Mouse (Mus musculus) heart, adult 2 months (tissue): ENCODE results near the gene Atg5. TPM values are rescaled to one million over a fixed set of nuclear protein-coding genes. Genes with fewer than 3 reads are reported as not detected.
A peak's percentile ranks its signal among the peaks of the same experiment; 100 is the strongest.

ENCODE experiments used
- DNase-seq, 2 experiments: peaks; one replicate each; pipeline ENCODE4 v3.0.0; 2021
- H3K27ac ChIP-seq: fragments of 200-600 bp; 2 replicates; pipeline ENCODE4 v1.8.1; 2022
- H3K27me3 ChIP-seq: fragments of 200-500 bp; 2 replicates; pipeline ENCODE4 v1.6.1; 2012; ENCODE audit warnings: mild to moderate bottlenecking, low read length, inconsistent platforms, mixed read lengths; ENCODE audit not compliant: control insufficient read depth, insufficient read depth
- H3K36me3 ChIP-seq: fragments of 200-500 bp; 2 replicates; pipeline ENCODE4 v1.6.1; 2012; ENCODE audit warnings: low read length, inconsistent platforms; ENCODE audit not compliant: control insufficient read depth, insufficient read depth
- H3K4me1 ChIP-seq: fragments of 200-500 bp; 2 replicates; pipeline ENCODE4 v1.6.1; 2011; ENCODE audit warnings: low read length; ENCODE audit not compliant: control insufficient read depth, insufficient read depth
- H3K4me3 ChIP-seq: fragments of 200-600 bp; 2 replicates; pipeline ENCODE4 v1.8.1; 2022
- H3K79me2 ChIP-seq: fragments of 200-500 bp; replicated peaks from 2 replicates; pipeline ENCODE4 v1.6.1; 2012; ENCODE audit warnings: mild to moderate bottlenecking, inconsistent platforms, low read length, moderate library complexity, mixed read lengths; ENCODE audit not compliant: control insufficient read depth, insufficient read depth
- H3K9ac ChIP-seq: fragments of 200-500 bp; 2 replicates; pipeline ENCODE4 v1.6.1; 2012; ENCODE audit warnings: low read depth, mild to moderate bottlenecking, control low read depth, inconsistent platforms, low read length, mixed read lengths
- CTCF ChIP-seq: fragments of 200-600 bp; IDR thresholded peaks from 2 replicates; pipeline ENCODE4 v1.8.1; 2022; ENCODE audit warnings: antibody characterized with exemption, mild to moderate bottlenecking, moderate library complexity
- EP300 ChIP-seq: fragments of 200-500 bp; IDR thresholded peaks from 2 replicates; pipeline ENCODE4 v1.6.1; 2011; ENCODE audit warnings: low read depth, low read length, control low read depth; ENCODE audit not compliant: insufficient read depth
- POLR2A ChIP-seq: fragments of 200-500 bp; IDR thresholded peaks from 2 replicates; pipeline ENCODE4 v1.6.1; 2011; ENCODE audit warnings: mild to moderate bottlenecking, low read depth, low read length, control low read depth; ENCODE audit not compliant: insufficient read depth
- WGBS: fragments of 180-500 bp; shearing (Covaris S2); methylation state at CpG from one replicate; pipeline ENCODE4 v1.1.7; 2018; 5-methylcytosine and 5-hydroxymethylcytosine counted together
- intact Hi-C: fragments of 180-260 bp; cut with DNase I; formaldehyde crosslinking; loops from one replicate; pipeline ENCODE4 v1.15.1; 2025
- polyA plus RNA-seq: library from polyadenylated mRNA; depleted of rRNA; stranded (reverse); fragments of >200 nt; gene quantifications from 2 replicates; pipeline ENCODE4 v1.2.3, GENCODE M21; 2012
- total RNA-seq, 2 experiments: library from RNA; stranded (reverse); gene quantifications; 2 replicates each; pipeline ENCODE4 v1.2.3; 2021

Atg5 gene
- total and polyA plus RNA-seq, 3 experiments = 6.5 to 15.4 (median 15.2) TPM

GRCm38 (mm10) chr10:44381397-44381796 lies 113.2 kb downstream of the Atg5 start:
- WGBS = 1% methylated on average over 3 of the region's 3 CpGs
- H3K27me3 ChIP-seq = no peaks in the 10 kb centered on the region
- DNase-seq = peak; percentile 67 to 69
- H3K4me1 ChIP-seq = no peaks in the 10 kb centered on the region; the same call in 1 of the 2 replicates
- no peak for TF ChIP-seq POLR2A
- TF ChIP-seq EP300 = no peak
- H3K9ac ChIP-seq = no peak overlapping the region
- H3K4me3 ChIP-seq = no peak overlapping the region
- no peak overlapping the region for H3K27ac ChIP-seq
- no peaks in the 10 kb centered on the region for H3K79me2 ChIP-seq
- H3K36me3 ChIP-seq = no peaks in the 10 kb centered on the region
- intact Hi-C loops = loop anchor here (5.0 kb wide), 1 partner anchor 66 kb away; no protein-coding TSS in a partner anchor

DNA sequence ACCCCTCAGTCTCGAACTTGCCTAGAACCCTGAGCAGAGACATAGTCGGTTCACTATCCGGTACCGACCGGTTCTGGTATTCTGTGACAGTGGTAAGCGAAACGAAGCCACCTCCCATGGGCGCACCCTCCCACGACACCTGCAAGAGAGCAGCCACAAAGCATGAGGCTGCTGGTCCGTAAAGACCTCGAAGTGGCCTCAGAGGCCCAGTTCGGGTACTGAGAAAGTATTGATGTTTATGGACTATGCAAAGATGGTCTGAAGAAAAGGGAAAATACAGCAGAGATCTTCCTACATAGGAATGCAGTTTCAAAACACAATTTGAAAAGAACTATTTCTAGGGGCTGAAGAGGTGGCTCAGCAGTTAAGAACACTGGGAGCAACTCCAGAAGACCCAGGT lies 113.8 kb downstream of the Atg5 start:
- 89% methylated on average over 12 of the region's 12 CpGs for WGBS

GRCm38 (mm10) chr10:44383213-44383612 lies 115.1 kb downstream of the Atg5 start:
- Histone ChIP-seq H3K79me2 (no peaks in the 10 kb centered on the region), H3K4me3 (no peak overlapping the region), H3K27ac (no peak overlapping the region), H3K9ac (no peak overlapping the region), H3K4me1 (no peaks in the 10 kb centered on the region; the same call in 1 of the 2 replicates), H3K36me3 (no peaks in the 10 kb centered on the region), H3K27me3 (no peaks in the 10 kb centered on the region)
- TF ChIP-seq EP300 (no peak), CTCF (no peak), POLR2A (no peak)
- intact Hi-C loops = loop anchor here (5.0 kb wide), 1 partner anchor 64 kb away; no protein-coding TSS in a partner anchor
- 77% methylated on average over 10 of the region's 10 CpGs for WGBS
- no peak for DNase-seq

More for the DNA sequence above, 113.8 kb downstream of the Atg5 start:
- Histone ChIP-seq H3K4me3 (no peak overlapping the region), H3K27ac (no peak overlapping the region), H3K9ac (no peak overlapping the region), H3K27me3 (no peaks in the 10 kb centered on the region), H3K79me2 (no peaks in the 10 kb centered on the region), H3K36me3 (no peaks in the 10 kb centered on the region), H3K4me1 (no peaks in the 10 kb centered on the region; the same call in 1 of the 2 replicates)
- DNase-seq = no peak
- intact Hi-C loops = loop anchor here (5.0 kb wide), 1 partner anchor 65 kb away; no protein-coding TSS in a partner anchor
- TF ChIP-seq POLR2A = no peak
- no peak for TF ChIP-seq EP300
- no peak for TF ChIP-seq CTCF

- Histone ChIP-seq H3K27me3 (no peaks in the 10 kb centered on the region), H3K27ac (no peak overlapping the region), H3K9ac (no peak overlapping the region), H3K79me2 (no peaks in the 10 kb centered on the region), H3K4me1 (no peaks in the 10 kb centered on the region; the same call in 1 of the 2 replicates), H3K4me3 (no peak overlapping the region), H3K36me3 (no peaks in the 10 kb centered on the region)
- no peak for DNase-seq
- WGBS = 86% methylated on average over 5 of the region's 5 CpGs
- TF ChIP-seq POLR2A (no peak), EP300 (no peak), CTCF (no peak)
- intact Hi-C loops = no loop called here
These were observed 117.1 kb downstream of the Atg5 start for GRCm38 (mm10) chr10:44385227-44385626.

DNA sequence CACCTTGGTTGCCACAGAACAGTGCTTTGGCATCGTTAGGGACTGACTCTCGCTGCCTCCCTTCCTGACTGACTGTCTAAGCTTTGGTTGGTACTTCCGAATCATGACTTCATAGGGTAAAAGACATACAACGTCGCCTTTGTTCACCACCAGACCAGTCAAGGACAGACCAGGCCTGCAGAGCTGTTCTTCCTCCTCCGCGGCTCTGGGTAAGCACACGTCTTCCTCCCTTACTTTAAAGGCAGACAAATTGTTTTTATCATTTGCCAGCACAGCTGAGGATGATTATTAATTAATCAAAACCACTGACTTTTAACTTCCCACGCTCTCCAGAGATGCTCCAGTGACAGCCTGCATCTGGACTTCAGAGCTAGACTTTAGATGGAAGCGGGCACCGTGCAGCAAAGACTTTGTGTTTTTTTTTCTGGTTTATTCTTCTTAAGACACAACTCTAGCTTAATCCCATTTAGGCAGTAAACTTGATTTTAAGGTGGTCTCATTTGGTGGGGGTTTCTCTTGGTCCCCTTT lies 120.6 kb downstream of the Atg5 start:
- Histone ChIP-seq H3K27me3 (no peaks in the 10 kb centered on the region), H3K4me1 (no peaks in the 10 kb centered on the region), H3K27ac (no peak overlapping the region), H3K4me3 (no peak overlapping the region), H3K79me2 (no peaks in the 10 kb centered on the region), H3K36me3 (no peaks in the 10 kb centered on the region), H3K9ac (no peak overlapping the region)
- no peak for DNase-seq
- TF ChIP-seq POLR2A (no peak), EP300 (no peak), CTCF (no peak)
- intact Hi-C loops = no loop called here
- 76% methylated on average over 11 of the region's 11 CpGs for WGBS

- Histone ChIP-seq H3K4me3 (no peak overlapping the region), H3K27me3 (no peaks in the 10 kb centered on the region), H3K4me1 (no peaks in the 10 kb centered on the region), H3K79me2 (no peaks in the 10 kb centered on the region), H3K36me3 (no peaks in the 10 kb centered on the region), H3K9ac (no peak overlapping the region), H3K27ac (no peak overlapping the region)
- WGBS = 81% methylated on average over 5 of the region's 5 CpGs
- no peak for TF ChIP-seq EP300
- no peak for TF ChIP-seq POLR2A
- TF ChIP-seq CTCF = no peak
- no peak for DNase-seq
- intact Hi-C loops = no loop called here
These were observed 122.1 kb downstream of the Atg5 start for GRCm38 (mm10) chr10:44390286-44390685.
